Mouse (Mus musculus): ENCODE results near the gene Dcst1. TPM values are rescaled to one million over a fixed set of nuclear protein-coding genes. Genes with fewer than 3 reads are reported as not detected.
A peak's percentile ranks its signal among the peaks of the same experiment; 100 is the strongest.

The Dcst1 gene
- total RNA-seq, 1 experiment, result 0.09 TPM

GRCm38 (mm10) chr3:89394006-89394893 is 29.2 kb upstream of the Dcst1 start, which contains the start of gene Zbtb7b:
TSS of gene Zbtb7b (minus strand) at chr3:89394776.
- Histone ChIP-seq H3K4me3 (ENCODE audit: insufficient read depth in 1 of 2, low read depth in 1 of 2, low read length in 2 of 2, poor library complexity in 1 of 2, severe bottlenecking in 1 of 2) (peak within 1 kb of the TSS; percentile 72 to 75), H3K4me1 (ENCODE audit: control insufficient read depth in 2 of 2, insufficient read depth in 2 of 2, low read length in 2 of 2, poor library complexity in 1 of 2) (peaks cover 0 to 13% of the 10 kb centered on the region in 2 experiments; a peak in 3 of 4 replicates), H3K9me3 (ENCODE audit: control insufficient read depth, insufficient read depth, low read depth, low read length) (no peaks in the 10 kb centered on the region), H3K27ac (ENCODE audit: insufficient read depth, low read depth, low read length, poor library complexity, severe bottlenecking) (peak within 1 kb of the TSS; percentile 72), H3K9ac (ENCODE audit: insufficient read depth, low read depth, low read length, poor library complexity, severe bottlenecking) (peak within 1 kb of the TSS; percentile 68), H3K36me3 (ENCODE audit: control insufficient read depth, insufficient read depth, low read length, poor library complexity, severe bottlenecking) (no peaks in the 10 kb centered on the region; the same call in 1 of the 2 replicates)
- DNase-seq (ENCODE audit: low read depth, low spot score), result no peak
- TF ChIP-seq MAFK (IDR thresholded peaks at IDR 0.05; ENCODE audit: insufficient read depth, low read depth, low read length) (no peak), ZNF384 (IDR thresholded peaks at IDR 0.05; ENCODE audit: low read depth, low read length) (no peak), CHD2 (IDR thresholded peaks at IDR 0.05; ENCODE audit: low read depth, low read length) (no peak), HCFC1 (IDR thresholded peaks at IDR 0.05; ENCODE audit: borderline replicate concordance, insufficient read depth, low read length) (no peak), ZC3H11A (IDR thresholded peaks at IDR 0.05; ENCODE audit: borderline replicate concordance, low read depth, low read length) (no peak)
- in situ Hi-C loops (cut with MboI; ENCODE audit: low sequenced_read_pairs in 2 of 2, unreplicated experiment in 2 of 2), result no loop called here

GRCm38 (mm10) chr3:89393605-89394004 is 28.6 kb upstream of the Dcst1 start:
- peak; percentile 93 for DNase-seq (ENCODE audit: low read depth, low spot score)
- in situ Hi-C loops (cut with MboI; ENCODE audit: low sequenced_read_pairs in 2 of 2, unreplicated experiment in 2 of 2), result no loop called here
- no peaks in the 10 kb centered on the region for H3K9me3 ChIP-seq (ENCODE audit: control insufficient read depth, insufficient read depth, low read depth, low read length)
- no peaks in the 10 kb centered on the region; the same call in 1 of the 2 replicates for H3K36me3 ChIP-seq (ENCODE audit: control insufficient read depth, insufficient read depth, low read length, poor library complexity, severe bottlenecking)
- H3K9ac ChIP-seq (ENCODE audit: insufficient read depth, low read depth, low read length, poor library complexity, severe bottlenecking), result peak overlapping the region; percentile 68
- H3K4me1 ChIP-seq (ENCODE audit: control insufficient read depth in 2 of 2, insufficient read depth in 2 of 2, low read length in 2 of 2, poor library complexity in 1 of 2), result peaks cover 0 to 14% of the 10 kb centered on the region in 2 experiments; a peak in 3 of 4 replicates
- peak overlapping the region; percentile 72 to 75 for H3K4me3 ChIP-seq (ENCODE audit: insufficient read depth in 1 of 2, low read depth in 1 of 2, low read length in 2 of 2, poor library complexity in 1 of 2, severe bottlenecking in 1 of 2)
- H3K27ac ChIP-seq (ENCODE audit: insufficient read depth, low read depth, low read length, poor library complexity, severe bottlenecking), result peak overlapping the region; percentile 72
- TF ChIP-seq HCFC1 (IDR thresholded peaks at IDR 0.05; ENCODE audit: borderline replicate concordance, insufficient read depth, low read length) (no peak), ZC3H11A (IDR thresholded peaks at IDR 0.05; ENCODE audit: borderline replicate concordance, low read depth, low read length) (no peak), CHD2 (IDR thresholded peaks at IDR 0.05; ENCODE audit: low read depth, low read length) (0 out of 2 replicates have a peak, but pooled peaks have one; percentile 23), ZNF384 (IDR thresholded peaks at IDR 0.05; ENCODE audit: low read depth, low read length) (no peak), MAFK (IDR thresholded peaks at IDR 0.05; ENCODE audit: insufficient read depth, low read depth, low read length) (no peak)

GRCm38 (mm10) chr3:89392871-89393311 is 27.8 kb upstream of the Dcst1 start:
- H3K27ac ChIP-seq (ENCODE audit: insufficient read depth, low read depth, low read length, poor library complexity, severe bottlenecking), result no peak overlapping the region
- TF ChIP-seq HCFC1 (IDR thresholded peaks at IDR 0.05; ENCODE audit: borderline replicate concordance, insufficient read depth, low read length), result no peak
- no peak for TF ChIP-seq MAFK (IDR thresholded peaks at IDR 0.05; ENCODE audit: insufficient read depth, low read depth, low read length)
- TF ChIP-seq ZNF384 (IDR thresholded peaks at IDR 0.05; ENCODE audit: low read depth, low read length), result no peak
- no peak for TF ChIP-seq CHD2 (IDR thresholded peaks at IDR 0.05; ENCODE audit: low read depth, low read length)
- no peak for TF ChIP-seq ZC3H11A (IDR thresholded peaks at IDR 0.05; ENCODE audit: borderline replicate concordance, low read depth, low read length)
- H3K4me1 ChIP-seq (ENCODE audit: control insufficient read depth in 2 of 2, insufficient read depth in 2 of 2, low read length in 2 of 2, poor library complexity in 1 of 2), result peaks cover 0 to 20% of the 10 kb centered on the region in 2 experiments; a peak in 3 of 4 replicates
- H3K9ac ChIP-seq (ENCODE audit: insufficient read depth, low read depth, low read length, poor library complexity, severe bottlenecking), result peak overlapping the region; percentile 62
- in situ Hi-C loops (cut with MboI; ENCODE audit: low sequenced_read_pairs in 2 of 2, unreplicated experiment in 2 of 2), result no loop called here
- DNase-seq (ENCODE audit: low read depth, low spot score), result no peak
- no peaks in the 10 kb centered on the region; the same call in 1 of the 2 replicates for H3K36me3 ChIP-seq (ENCODE audit: control insufficient read depth, insufficient read depth, low read length, poor library complexity, severe bottlenecking)
- H3K4me3 ChIP-seq (ENCODE audit: insufficient read depth in 1 of 2, low read depth in 1 of 2, low read length in 2 of 2, poor library complexity in 1 of 2, severe bottlenecking in 1 of 2), result peak overlapping the region; percentile 71 to 75
- H3K9me3 ChIP-seq (ENCODE audit: control insufficient read depth, insufficient read depth, low read depth, low read length), result no peaks in the 10 kb centered on the region

- Histone ChIP-seq H3K9me3 (ENCODE audit: control insufficient read depth, insufficient read depth, low read depth, low read length) (no peaks in the 10 kb centered on the region), H3K4me1 (ENCODE audit: control insufficient read depth in 2 of 2, insufficient read depth in 2 of 2, low read length in 2 of 2, poor library complexity in 1 of 2) (peaks cover 0 to 30% of the 10 kb centered on the region in 2 experiments; a peak in 3 of 4 replicates), H3K9ac (ENCODE audit: insufficient read depth, low read depth, low read length, poor library complexity, severe bottlenecking) (peak overlapping the region; percentile 71), H3K36me3 (ENCODE audit: control insufficient read depth, insufficient read depth, low read length, poor library complexity, severe bottlenecking) (no peaks in the 10 kb centered on the region; the same call in 1 of the 2 replicates), H3K27ac (ENCODE audit: insufficient read depth, low read depth, low read length, poor library complexity, severe bottlenecking) (peak overlapping the region; percentile 24; the same call in 1 of the 2 replicates), H3K4me3 (ENCODE audit: insufficient read depth in 1 of 2, low read depth in 1 of 2, low read length in 2 of 2, poor library complexity in 1 of 2, severe bottlenecking in 1 of 2) (peak overlapping the region; percentile 71 to 75)
- no peak for DNase-seq (ENCODE audit: low read depth, low spot score)
- TF ChIP-seq HCFC1 (IDR thresholded peaks at IDR 0.05; ENCODE audit: borderline replicate concordance, insufficient read depth, low read length) (no peak), CHD2 (IDR thresholded peaks at IDR 0.05; ENCODE audit: low read depth, low read length) (no peak), ZNF384 (IDR thresholded peaks at IDR 0.05; ENCODE audit: low read depth, low read length) (no peak), MAFK (IDR thresholded peaks at IDR 0.05; ENCODE audit: insufficient read depth, low read depth, low read length) (no peak), ZC3H11A (IDR thresholded peaks at IDR 0.05; ENCODE audit: borderline replicate concordance, low read depth, low read length) (no peak)
- in situ Hi-C loops (cut with MboI; ENCODE audit: low sequenced_read_pairs in 2 of 2, unreplicated experiment in 2 of 2), result no loop called here
These were observed 26.8 kb upstream of the Dcst1 start for GRCm38 (mm10) chr3:89391663-89392511.
